Mouse (Mus musculus) testis, adult 2 months (tissue): ENCODE results near the gene Ankrd45. TPM values are rescaled to one million over a fixed set of nuclear protein-coding genes. Genes with fewer than 3 reads are reported as not detected.

Source experiments
- H3K27ac ChIP-seq: fragments of 200-500 bp; 2 replicates; pipeline ENCODE4 v1.5.1; 2012; ENCODE audit warnings: low read depth, low read length; ENCODE audit not compliant: control insufficient read depth, insufficient read depth
- H3K27me3 ChIP-seq: fragments of 200-500 bp; 2 replicates; pipeline ENCODE4 v1.6.1; 2012; ENCODE audit warnings: mild to moderate bottlenecking, low read length, moderate library complexity; ENCODE audit not compliant: control insufficient read depth, insufficient read depth
- H3K36me3 ChIP-seq: fragments of 200-500 bp; 2 replicates; pipeline ENCODE4 v1.6.1; 2012; ENCODE audit warnings: mild to moderate bottlenecking, low read length; ENCODE audit not compliant: control insufficient read depth, insufficient read depth
- H3K4me1 ChIP-seq: fragments of 200-500 bp; 2 replicates; pipeline ENCODE4 v1.6.1; 2012; ENCODE audit warnings: low read length; ENCODE audit not compliant: control insufficient read depth, insufficient read depth
- H3K4me3 ChIP-seq: fragments of 200-500 bp; 2 replicates; pipeline ENCODE4 v1.5.1; 2012; ENCODE audit warnings: low read depth, mild to moderate bottlenecking, low read length, moderate library complexity, mixed read lengths; ENCODE audit not compliant: control insufficient read depth
- CTCF ChIP-seq: fragments of 200-500 bp; IDR thresholded peaks from 2 replicates; pipeline ENCODE4 v1.5.1; 2012; ENCODE audit warnings: low read depth, mild to moderate bottlenecking, inconsistent platforms, low read length, moderate library complexity; ENCODE audit not compliant: control insufficient read depth, insufficient read depth, insufficient replicate concordance
- POLR2A ChIP-seq: fragments of 200-500 bp; IDR thresholded peaks from 2 replicates; pipeline ENCODE4 v1.6.1; 2012; ENCODE audit warnings: low read depth, mild to moderate bottlenecking, inconsistent platforms, low read length, moderate library complexity; ENCODE audit not compliant: control insufficient read depth
- polyA plus RNA-seq: library from polyadenylated mRNA; depleted of rRNA; stranded (reverse); fragments of >200 nt; gene quantifications from 2 replicates; pipeline ENCODE4 v1.2.3, GENCODE M21; 2012

Ankrd45 gene
- polyA plus RNA-seq, 1 experiment: 28.8 TPM

- no peak overlapping the region for H3K4me3 ChIP-seq
- TF ChIP-seq CTCF: no peak
- TF ChIP-seq POLR2A: no peak
- no peaks in the 10 kb centered on the region for H3K4me1 ChIP-seq
- no peak overlapping the region for H3K27ac ChIP-seq
- H3K27me3 ChIP-seq: no peaks in the 10 kb centered on the region
- no peaks in the 10 kb centered on the region for H3K36me3 ChIP-seq
These were observed 14.1 kb downstream of the Ankrd45 start for GRCm38 (mm10) chr1:161156546-161156945.

GRCm38 (mm10) chr1:161159214-161159613 is 16.7 kb downstream of the Ankrd45 start, which contains the start of gene Tex50:
TSS of gene Tex50 (minus strand) at chr1:161159314.
- TF ChIP-seq POLR2A: no peak
- TF ChIP-seq CTCF: no peak
- Histone ChIP-seq H3K27me3 (no peaks in the 10 kb centered on the region), H3K27ac (peak within 1 kb of the TSS; percentile 21; the same call in 1 of the 2 replicates), H3K36me3 (no peaks in the 10 kb centered on the region), H3K4me3 (peak within 1 kb of the TSS; percentile 78), H3K4me1 (no peaks in the 10 kb centered on the region)

- TF ChIP-seq CTCF (no peak), POLR2A (no peak)
- Histone ChIP-seq H3K4me1 (no peaks in the 10 kb centered on the region), H3K27me3 (no peaks in the 10 kb centered on the region), H3K4me3 (peak overlapping the region; percentile 74), H3K36me3 (no peaks in the 10 kb centered on the region), H3K27ac (no peak overlapping the region)
These were observed 17.8 kb downstream of the Ankrd45 start for GRCm38 (mm10) chr1:161160266-161160665.

- TF ChIP-seq CTCF (peak; percentile 50; the same call in 1 of the 2 replicates), POLR2A (no peak)
- H3K27ac ChIP-seq: no peak overlapping the region
These were observed 28.2 kb downstream of the Ankrd45 start for GRCm38 (mm10) chr1:161170651-161171050.

GRCm38 (mm10) chr1:161180674-161181073 is 38.2 kb downstream of the Ankrd45 start:
- peaks cover 4% of the 10 kb centered on the region for H3K4me1 ChIP-seq
- no peaks in the 10 kb centered on the region for H3K36me3 ChIP-seq
- peak overlapping the region; percentile 53 for H3K4me3 ChIP-seq
- H3K27ac ChIP-seq: no peak overlapping the region
- TF ChIP-seq CTCF: peak; percentile 70
- TF ChIP-seq POLR2A: no peak
- H3K27me3 ChIP-seq: no peaks in the 10 kb centered on the region

More at GRCm38 (mm10) chr1:161170651-161171050, 28.2 kb downstream of the Ankrd45 start:
- no peaks in the 10 kb centered on the region for H3K27me3 ChIP-seq
- H3K36me3 ChIP-seq: no peaks in the 10 kb centered on the region
- peak overlapping the region; percentile 70 for H3K4me3 ChIP-seq
- H3K4me1 ChIP-seq: no peaks in the 10 kb centered on the region

GRCm38 (mm10) chr1:161182386-161182785 is 39.9 kb downstream of the Ankrd45 start:
- Histone ChIP-seq H3K27ac (no peak overlapping the region), H3K4me3 (no peak overlapping the region), H3K36me3 (no peaks in the 10 kb centered on the region), H3K27me3 (no peaks in the 10 kb centered on the region), H3K4me1 (peaks cover 4% of the 10 kb centered on the region)
- TF ChIP-seq CTCF (no peak), POLR2A (no peak)

GRCm38 (mm10) chr1:161183677-161184076 is 41.2 kb downstream of the Ankrd45 start:
- Histone ChIP-seq H3K4me3 (no peak overlapping the region), H3K36me3 (no peaks in the 10 kb centered on the region), H3K4me1 (peaks cover 4% of the 10 kb centered on the region), H3K27ac (no peak overlapping the region), H3K27me3 (no peaks in the 10 kb centered on the region)
- TF ChIP-seq POLR2A (no peak), CTCF (no peak)

GRCm38 (mm10) chr1:161185431-161185830 is 42.9 kb downstream of the Ankrd45 start:
- TF ChIP-seq CTCF (no peak), POLR2A (no peak)
- Histone ChIP-seq H3K27me3 (no peaks in the 10 kb centered on the region), H3K27ac (no peak overlapping the region), H3K4me1 (peaks cover 2% of the 10 kb centered on the region), H3K4me3 (no peak overlapping the region), H3K36me3 (no peaks in the 10 kb centered on the region)
